Mouse (Mus musculus) intestine, postnatal 0 days (tissue): ENCODE data around the gene 1700001P01Rik. TPM values are rescaled to one million over a fixed set of nuclear protein-coding genes. Genes with fewer than 3 reads are reported as not detected.

Experiments
- ATAC-seq: fragments of 200-750 bp; cut with Nextera tagmentation; 2 replicates; pipeline ENCODE4 v1.8.0; 2017; ENCODE audit warnings: mild to moderate bottlenecking, moderate TSS enrichment, moderate library complexity
- H3K27ac ChIP-seq: fragments of 300-500 bp; sonication (generic); 2 replicates; pipeline ENCODE4 v1.5.1; 2014; ENCODE audit warnings: mild to moderate bottlenecking, low read depth, low read length, moderate library complexity
- H3K27me3 ChIP-seq: fragments of 300-500 bp; sonication (generic); replicated peaks from 2 replicates; pipeline ENCODE4 v1.6.1; 2014; ENCODE audit warnings: low read length, mixed read lengths; ENCODE audit not compliant: control insufficient read depth, insufficient read depth
- H3K36me3 ChIP-seq: fragments of 300-500 bp; sonication (generic); 2 replicates; pipeline ENCODE4 v1.6.1; 2014; ENCODE audit warnings: mild to moderate bottlenecking, moderate library complexity; ENCODE audit not compliant: control insufficient read depth, insufficient read depth
- H3K4me1 ChIP-seq: fragments of 300-500 bp; sonication (generic); replicated peaks from 2 replicates; pipeline ENCODE4 v1.6.1; 2014; ENCODE audit warnings: antibody characterized with exemption, low read length, mixed read lengths; ENCODE audit not compliant: control insufficient read depth, insufficient read depth
- H3K4me2 ChIP-seq: fragments of 300-500 bp; sonication (generic); replicated peaks from 2 replicates; pipeline ENCODE4 v1.6.1; 2014; ENCODE audit warnings: low read depth, mild to moderate bottlenecking, moderate library complexity
- H3K4me3 ChIP-seq: fragments of 300-500 bp; sonication (generic); 2 replicates; pipeline ENCODE4 v1.5.1; 2014; ENCODE audit warnings: low read depth, low read length
- H3K9ac ChIP-seq: fragments of 300-500 bp; sonication (generic); 2 replicates; pipeline ENCODE4 v1.6.1; 2014; ENCODE audit warnings: mild to moderate bottlenecking, low read depth, low read length
- H3K9me3 ChIP-seq: fragments of 300-500 bp; sonication (generic); 2 replicates; pipeline ENCODE4 v1.6.1; 2016; ENCODE audit warnings: mixed run types; ENCODE audit not compliant: control insufficient read depth
- CTCF ChIP-seq: sonication (generic); IDR thresholded peaks from 2 replicates; pipeline ENCODE4 v1.5.1; 2016; ENCODE audit warnings: low read depth, mild to moderate bottlenecking, control low read depth, antibody characterized with exemption, moderate library complexity
- WGBS: fragments of 180-500 bp; shearing (Covaris S2); extraction: QIAGEN DNeasy Blood & Tissue Kit; methylation state at CpG from one replicate; pipeline ENCODE4 v1.1.7; 2014; 5-methylcytosine and 5-hydroxymethylcytosine counted together
- polyA plus RNA-seq: library from polyadenylated mRNA; unstranded; fragments of >200 nt; fragmentation: Nextera tagmentation; extraction: Ambion mirVana; gene quantifications from 2 replicates; pipeline ENCODE4 v1.2.1, GENCODE M21; 2015

1700001P01Rik gene
- polyA plus RNA-seq, 1 experiment from 2014 or later = not detected

DNA sequence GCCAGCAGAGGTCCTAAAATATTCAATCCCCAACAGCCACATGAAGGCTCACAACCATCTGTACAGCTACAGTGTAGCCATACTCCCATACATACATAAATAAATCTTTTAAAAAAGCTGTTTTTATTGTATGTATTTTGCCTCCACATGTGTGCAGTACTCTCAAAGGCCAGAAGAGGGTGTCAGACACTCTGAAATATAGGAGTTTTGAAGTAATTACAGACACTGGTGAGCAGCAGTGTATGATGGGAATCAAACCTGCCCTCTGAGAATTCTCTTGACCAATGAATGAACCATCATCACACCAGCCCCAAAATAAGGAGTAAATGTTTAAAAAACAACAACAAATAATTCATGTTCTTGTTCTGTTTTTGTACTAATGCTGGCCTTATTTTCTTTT is 14.1 kb downstream of the 1700001P01Rik start:
- no peak overlapping the region for H3K9ac ChIP-seq
- ATAC-seq = no peak
- no peak overlapping the region for H3K27ac ChIP-seq
- peaks cover 56% of the 10 kb centered on the region for H3K36me3 ChIP-seq
- no peak overlapping the region for H3K4me3 ChIP-seq
- no peaks in the 10 kb centered on the region for H3K9me3 ChIP-seq
- no peaks in the 10 kb centered on the region for H3K4me1 ChIP-seq
- H3K4me2 ChIP-seq = no peak overlapping the region
- no peaks in the 10 kb centered on the region for H3K27me3 ChIP-seq
- TF ChIP-seq CTCF = peak; percentile 42

DNA sequence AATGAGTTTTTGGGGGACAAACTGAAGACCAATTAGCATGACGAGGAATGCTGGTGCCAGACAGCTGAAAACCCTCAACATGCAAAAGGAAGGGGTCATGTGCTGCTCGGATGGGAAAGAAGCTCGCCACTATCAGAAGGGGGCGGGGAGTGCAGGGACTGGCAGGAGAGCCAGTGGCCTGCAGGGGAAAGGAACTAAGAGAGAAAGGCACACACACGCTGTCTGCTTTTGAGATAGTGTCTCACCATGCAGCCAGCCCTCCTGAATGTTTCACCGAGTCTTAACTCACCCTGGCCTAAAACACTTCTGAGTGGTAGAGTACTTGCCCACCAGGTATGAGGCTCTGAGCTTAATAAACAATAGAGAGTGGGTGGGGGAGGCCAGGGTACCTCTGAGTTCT is 16.8 kb downstream of the 1700001P01Rik start:
- no peaks in the 10 kb centered on the region for H3K4me1 ChIP-seq
- no peak overlapping the region for H3K4me3 ChIP-seq
- H3K27me3 ChIP-seq = no peaks in the 10 kb centered on the region
- no peak overlapping the region for H3K4me2 ChIP-seq
- no peak for TF ChIP-seq CTCF
- peaks cover 65% of the 10 kb centered on the region for H3K36me3 ChIP-seq
- no peaks in the 10 kb centered on the region for H3K9me3 ChIP-seq
- WGBS = 82% methylated on average over 6 of the region's 6 CpGs
- no peak overlapping the region for H3K9ac ChIP-seq
- no peak for ATAC-seq
- no peak overlapping the region for H3K27ac ChIP-seq

- Histone ChIP-seq H3K4me3 (no peak overlapping the region), H3K36me3 (peaks cover 70% of the 10 kb centered on the region), H3K4me2 (no peak overlapping the region), H3K9ac (no peak overlapping the region), H3K9me3 (no peaks in the 10 kb centered on the region), H3K27ac (no peak overlapping the region), H3K27me3 (no peaks in the 10 kb centered on the region), H3K4me1 (no peaks in the 10 kb centered on the region)
- TF ChIP-seq CTCF = no peak
- ATAC-seq = no peak
- WGBS = 95% methylated on average over 1 of the region's 1 CpGs
These were observed 17.6 kb downstream of the 1700001P01Rik start for GRCm38 (mm10) chr11:97758125-97758524.

- Histone ChIP-seq H3K4me2 (no peak overlapping the region), H3K36me3 (peaks cover 79% of the 10 kb centered on the region), H3K4me1 (no peaks in the 10 kb centered on the region), H3K9me3 (no peaks in the 10 kb centered on the region), H3K9ac (no peak overlapping the region), H3K27ac (no peak overlapping the region), H3K4me3 (no peak overlapping the region), H3K27me3 (no peaks in the 10 kb centered on the region)
- TF ChIP-seq CTCF = no peak
- no peak for ATAC-seq
- WGBS = 94% methylated on average over 8 of the region's 8 CpGs
These were observed 22.4 kb downstream of the 1700001P01Rik start for GRCm38 (mm10) chr11:97753277-97753676.

- 83% methylated on average over 5 of the region's 5 CpGs for WGBS
- Histone ChIP-seq H3K4me3 (no peak overlapping the region), H3K9me3 (no peaks in the 10 kb centered on the region), H3K36me3 (peaks cover 59% of the 10 kb centered on the region), H3K4me1 (0 out of 2 replicates have a peak, but pooled peaks cover under 1% of the 10 kb centered on the region), H3K27me3 (no peaks in the 10 kb centered on the region), H3K27ac (no peak overlapping the region; the same call in 1 of the 2 replicates), H3K9ac (no peak overlapping the region), H3K4me2 (no peak overlapping the region)
- no peak for TF ChIP-seq CTCF
- no peak for ATAC-seq
These were observed 27.2 kb downstream of the 1700001P01Rik start for GRCm38 (mm10) chr11:97748496-97748895.

- Histone ChIP-seq H3K9me3 (no peaks in the 10 kb centered on the region), H3K27ac (no peak overlapping the region), H3K4me1 (peaks cover 5% of the 10 kb centered on the region; the same call in 1 of the 2 replicates), H3K9ac (no peak overlapping the region), H3K4me3 (no peak overlapping the region), H3K36me3 (peaks cover 53% of the 10 kb centered on the region), H3K27me3 (no peaks in the 10 kb centered on the region), H3K4me2 (no peak overlapping the region)
- no peak for ATAC-seq
- TF ChIP-seq CTCF = no peak
- WGBS = 91% methylated on average over 8 of the region's 8 CpGs
These were observed 27.9 kb downstream of the 1700001P01Rik start for GRCm38 (mm10) chr11:97747773-97748172.

DNA sequence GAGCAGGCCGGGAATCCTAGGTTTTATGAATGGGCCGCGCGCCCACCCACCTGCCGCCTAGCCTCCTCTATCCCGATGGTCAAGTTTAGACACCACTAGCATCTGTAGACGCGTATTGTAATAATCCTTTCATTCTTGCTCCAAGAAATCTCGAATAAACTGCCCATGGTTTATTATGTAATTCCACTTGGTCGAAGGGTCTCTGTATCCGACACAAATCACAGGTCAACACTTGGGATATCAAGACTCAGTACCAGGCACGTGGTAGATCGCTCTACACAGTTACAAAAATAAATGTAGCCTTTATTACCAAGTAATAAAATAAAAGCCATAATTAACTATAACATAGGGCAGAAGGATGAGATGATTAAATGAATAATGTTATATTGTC is 30.4 kb downstream of the 1700001P01Rik start:
- Histone ChIP-seq H3K27ac (no peak overlapping the region), H3K27me3 (no peaks in the 10 kb centered on the region), H3K9me3 (no peaks in the 10 kb centered on the region), H3K9ac (peak overlapping the region; percentile 78; the same call in 1 of the 2 replicates), H3K4me2 (peak overlapping the region; percentile 87), H3K4me3 (peak overlapping the region; percentile 89), H3K4me1 (peaks cover 5% of the 10 kb centered on the region; the same call in 1 of the 2 replicates), H3K36me3 (peaks cover 33% of the 10 kb centered on the region)
- no peak for TF ChIP-seq CTCF
- ATAC-seq = no peak
- 9% methylated on average over 13 of the region's 13 CpGs for WGBS
